Mouse (Mus musculus): ENCODE data around the gene Nudt14.

Nudt14 gene

DNA sequence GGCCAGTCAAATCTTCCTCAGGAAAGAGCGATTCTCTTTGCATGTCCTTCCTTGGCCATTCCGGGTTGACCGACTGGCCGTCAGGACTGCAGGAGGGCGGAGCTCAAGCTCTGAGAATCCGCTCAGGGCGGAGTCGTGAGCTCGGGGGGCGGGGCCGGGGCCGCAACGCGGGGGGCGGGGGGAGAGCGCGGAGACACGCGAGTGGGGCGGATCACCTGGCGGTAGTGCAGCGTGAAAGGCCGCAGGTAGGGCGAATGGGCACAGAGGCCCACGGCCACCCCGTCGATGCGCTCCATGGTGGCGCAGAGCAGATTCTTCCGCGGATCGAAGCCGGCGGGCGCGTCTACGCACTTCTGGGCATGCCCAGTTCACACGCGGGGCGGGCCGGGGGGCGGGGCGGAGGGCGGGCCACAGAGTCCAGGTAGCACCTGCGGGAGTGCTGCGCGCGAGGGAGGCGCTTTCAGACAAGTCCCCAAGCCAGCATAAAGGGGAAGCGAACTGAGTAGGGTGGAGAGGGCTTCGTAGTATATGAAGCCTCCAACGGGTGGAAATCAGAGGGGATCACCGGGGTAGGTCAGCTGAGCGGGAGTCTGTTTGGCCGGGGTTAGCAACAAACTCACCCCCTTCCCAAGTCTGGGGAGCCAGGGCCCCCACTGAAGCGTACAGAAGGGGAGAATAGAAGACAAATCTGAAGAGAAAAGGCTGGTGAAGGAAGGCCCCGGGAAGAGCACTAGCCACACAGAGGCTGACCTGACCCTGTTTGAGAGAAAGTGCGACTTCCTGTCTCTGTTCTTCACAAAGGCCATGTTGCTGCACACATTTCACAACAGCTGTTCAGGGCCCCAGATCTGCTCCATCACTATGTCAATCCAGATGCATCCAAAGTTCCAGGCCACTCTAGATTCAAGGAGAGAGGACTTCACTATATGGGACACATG is at the start of gene Nudt14:
Gene Nudt14 (minus strand): TSS at position 349 of the 938 bp plus-strand sequence.
- DNase-seq = peak; percentile 89 to 92

DNA sequence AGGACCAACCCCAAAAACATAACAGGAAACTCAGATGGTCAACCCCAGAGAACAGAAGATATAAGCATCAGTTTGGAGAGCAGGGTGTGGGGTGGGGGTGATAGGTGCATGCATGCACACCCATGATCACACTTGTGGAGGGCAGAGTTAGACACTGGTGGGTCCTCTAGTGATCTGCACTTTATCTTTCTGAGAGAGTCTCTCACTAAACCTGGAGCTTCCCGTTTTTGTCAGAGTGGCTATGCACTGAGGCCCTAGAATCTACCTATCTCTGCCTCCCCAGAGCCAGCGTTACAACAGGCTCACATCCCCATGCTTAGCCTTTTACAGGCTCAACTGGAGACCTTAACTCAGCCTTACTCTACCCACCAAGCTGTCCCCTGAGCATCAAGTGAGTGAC is 49.5 kb upstream of the Nudt14 start:
- DNase-seq = no peak

DNA sequence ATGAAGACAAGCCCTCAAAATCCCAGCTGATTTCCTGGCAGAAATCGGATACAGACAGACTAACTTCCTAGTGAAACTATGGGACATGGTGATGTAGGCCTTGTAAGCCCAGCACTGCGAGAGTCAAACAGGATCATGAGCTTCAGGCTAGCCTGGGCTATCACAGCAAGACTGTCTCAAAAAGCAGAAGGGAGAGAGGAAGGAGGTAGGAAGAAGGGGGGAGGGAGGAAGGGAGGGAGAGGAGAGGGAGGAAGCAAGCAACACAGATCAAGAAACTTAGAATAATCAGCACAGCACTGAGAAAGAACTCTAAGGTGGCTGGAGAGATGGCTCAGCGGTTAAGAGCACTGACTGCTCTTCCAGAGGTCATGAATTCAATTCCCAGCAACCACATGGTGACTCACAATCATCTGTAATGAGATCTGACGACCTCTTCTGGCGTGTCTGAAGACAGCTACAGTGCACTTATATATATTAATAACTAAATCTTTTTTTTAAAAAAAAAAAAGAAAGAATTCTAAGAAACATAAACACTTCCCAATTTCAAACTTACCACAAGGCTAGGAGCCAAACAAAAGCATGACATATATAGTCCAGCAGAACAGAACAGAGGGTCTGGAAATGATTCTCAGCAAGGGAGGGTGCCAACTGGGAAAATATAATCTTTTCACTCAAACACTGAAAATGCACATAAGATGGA is 48.9 kb upstream of the Nudt14 start:
- DNase-seq = no peak

DNA sequence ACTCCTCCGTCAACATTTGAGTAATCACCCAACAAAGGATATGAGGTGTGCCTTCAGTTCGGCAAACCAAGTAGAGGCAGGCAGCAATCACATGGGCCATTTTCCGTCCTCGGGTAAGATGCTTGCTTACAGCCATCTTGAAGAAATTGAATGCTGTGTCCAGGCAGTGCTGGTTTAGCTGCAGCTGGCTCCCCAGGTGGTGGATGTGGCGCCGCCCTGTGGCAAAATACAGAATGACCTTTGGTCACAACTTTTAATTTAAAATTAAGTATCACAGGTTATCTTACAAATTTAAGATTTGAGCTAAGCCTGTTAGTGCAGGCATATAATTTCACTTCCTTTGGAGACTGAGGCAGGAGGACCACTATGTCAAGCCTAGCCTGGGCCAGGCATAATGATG is 46.0 kb upstream of the Nudt14 start:
- peak; percentile 42 to 53 for DNase-seq

DNA sequence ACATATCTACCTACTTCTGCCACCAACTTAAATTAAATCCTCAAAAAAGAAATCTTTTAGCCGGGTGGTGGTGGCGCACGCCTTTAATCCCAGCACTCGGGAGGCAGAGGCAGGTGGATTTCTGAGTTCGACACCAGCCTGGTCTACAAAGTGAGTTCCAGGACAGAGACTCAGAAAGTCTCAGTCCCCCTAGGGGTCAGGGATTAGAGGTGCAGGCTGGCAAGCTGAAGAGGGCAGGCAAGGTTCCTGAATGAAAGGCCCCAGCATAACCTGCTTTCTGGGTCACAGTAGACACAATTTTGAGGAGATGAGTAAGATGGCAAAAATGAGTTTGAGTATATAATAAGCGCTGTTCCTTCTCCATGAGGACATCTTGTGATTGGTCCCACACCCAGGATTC is 43.4 kb upstream of the Nudt14 start:
- peak in 1 of 2 experiments; percentile 14 for DNase-seq

DNA sequence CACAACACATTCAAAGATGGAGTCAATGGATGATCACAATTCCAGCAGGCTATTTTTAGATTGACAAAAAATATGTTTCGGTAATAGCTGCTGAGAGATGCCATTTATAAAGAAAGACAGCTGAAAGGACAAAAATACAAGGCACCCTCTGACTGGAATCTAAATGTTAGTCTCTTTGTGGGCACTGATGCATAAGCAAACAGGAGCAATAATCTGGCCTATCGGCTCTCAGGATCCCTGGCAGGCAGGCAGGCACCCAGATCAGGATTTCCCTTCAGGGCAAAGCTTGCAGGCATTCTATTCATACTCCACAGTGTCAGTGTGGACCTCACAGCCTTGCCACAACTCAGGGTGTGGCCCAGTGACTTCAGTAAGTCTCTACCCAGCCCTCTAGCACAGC is 40.1 kb upstream of the Nudt14 start:
- peak in 1 of 2 experiments; percentile 15 for DNase-seq

DNA sequence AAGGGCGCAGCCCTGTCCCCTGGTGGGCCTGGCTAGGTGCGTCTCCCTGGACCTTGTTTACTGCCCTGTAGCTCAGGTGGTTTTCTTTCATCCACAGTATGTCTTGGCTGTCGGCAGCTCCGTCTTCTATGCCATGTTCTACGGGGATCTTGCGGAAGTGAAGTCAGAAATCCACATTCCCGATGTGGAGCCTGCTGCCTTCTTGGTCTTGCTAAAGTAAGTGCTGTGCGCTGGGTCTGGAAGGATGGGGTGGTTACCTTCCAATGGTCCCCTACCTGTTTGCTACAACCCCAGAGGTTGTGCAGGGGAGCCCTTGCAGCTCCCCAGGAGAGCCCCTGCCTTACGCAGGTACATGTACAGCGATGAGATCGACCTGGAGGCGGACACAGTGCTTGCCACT is 35.2 kb upstream of the Nudt14 start:
- peak in 1 of 2 experiments; percentile 42 for DNase-seq

DNA sequence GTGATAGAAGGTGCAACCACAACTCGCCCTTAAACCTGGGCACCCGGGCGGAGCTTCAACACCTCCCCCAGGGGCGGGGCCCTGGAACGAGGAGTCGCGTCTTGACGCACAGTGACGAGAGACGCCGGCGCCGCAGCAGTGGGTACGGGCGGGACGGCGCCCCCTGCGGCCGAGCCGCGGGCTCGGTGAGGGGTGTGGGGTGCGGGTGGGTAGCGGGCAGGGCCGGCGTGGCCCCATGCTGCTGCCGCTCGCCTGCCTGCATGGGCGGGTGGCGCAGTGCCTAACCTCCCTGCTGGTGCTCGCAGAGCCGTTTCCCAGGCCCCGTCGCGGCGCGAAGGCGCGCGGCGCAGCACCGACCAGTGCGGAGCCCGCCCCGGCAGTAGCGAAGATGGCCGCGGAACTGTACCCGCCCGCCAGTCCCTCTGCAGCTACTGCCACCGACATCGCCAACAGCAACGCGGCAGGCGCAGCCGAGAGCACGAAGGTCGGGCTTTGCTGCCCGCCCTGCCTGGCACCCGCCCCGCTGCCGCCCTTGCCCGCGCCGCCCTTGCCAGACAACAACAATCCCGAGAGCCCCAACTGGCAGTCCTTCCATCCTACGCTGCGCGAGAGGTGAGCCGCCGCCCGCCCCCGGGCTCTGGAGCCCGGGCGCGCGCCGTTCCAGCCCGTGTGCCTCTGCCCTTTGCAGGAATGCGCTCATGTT is 34.6 kb upstream of the Nudt14 start, which contains the start of gene Btbd6:
Gene Btbd6 (plus strand): TSS at position 112 of the 703 bp plus-strand sequence.
- peak; percentile 95 to 97 for DNase-seq

DNA sequence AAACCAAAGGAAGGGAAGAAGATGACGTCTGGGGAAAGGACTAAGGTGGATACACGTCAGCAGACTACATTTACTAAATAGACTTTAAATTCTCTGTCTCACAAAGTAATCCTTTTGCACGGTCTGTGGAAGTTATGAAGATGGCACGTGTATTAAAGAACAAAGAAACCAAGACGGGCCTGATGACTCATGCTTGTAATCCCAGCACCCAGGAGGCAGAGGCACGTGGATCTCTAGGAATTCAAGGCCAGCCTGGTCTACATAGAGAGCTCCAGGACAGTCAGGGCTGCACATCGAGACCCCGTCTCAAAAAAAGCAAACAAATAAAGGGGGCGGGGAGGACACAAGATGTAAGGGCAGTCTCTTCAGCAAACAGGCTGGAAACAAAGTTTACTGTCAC is 32.8 kb upstream of the Nudt14 start:
- no peak for DNase-seq

DNA sequence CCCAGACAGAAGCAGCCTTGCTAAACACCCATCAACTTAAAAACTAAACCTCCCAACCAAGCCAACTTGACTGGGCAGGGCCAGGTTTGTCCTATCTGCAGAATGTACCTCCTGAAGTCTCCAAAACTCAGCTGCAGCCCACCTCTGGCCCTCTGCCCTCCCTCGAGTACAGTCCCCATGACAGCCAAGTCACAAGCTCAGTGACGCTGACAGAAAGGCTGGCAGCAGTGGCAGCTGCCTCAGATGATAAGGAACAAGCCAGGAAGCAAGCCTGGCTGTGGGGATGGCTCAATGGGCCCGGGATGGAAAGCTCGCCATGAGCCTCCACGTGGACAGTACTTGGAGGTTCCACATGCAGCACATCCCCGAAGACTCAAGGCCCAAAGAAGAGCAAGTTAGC is 27.7 kb upstream of the Nudt14 start:
- peak in 1 of 2 experiments; percentile 15 for DNase-seq

DNA sequence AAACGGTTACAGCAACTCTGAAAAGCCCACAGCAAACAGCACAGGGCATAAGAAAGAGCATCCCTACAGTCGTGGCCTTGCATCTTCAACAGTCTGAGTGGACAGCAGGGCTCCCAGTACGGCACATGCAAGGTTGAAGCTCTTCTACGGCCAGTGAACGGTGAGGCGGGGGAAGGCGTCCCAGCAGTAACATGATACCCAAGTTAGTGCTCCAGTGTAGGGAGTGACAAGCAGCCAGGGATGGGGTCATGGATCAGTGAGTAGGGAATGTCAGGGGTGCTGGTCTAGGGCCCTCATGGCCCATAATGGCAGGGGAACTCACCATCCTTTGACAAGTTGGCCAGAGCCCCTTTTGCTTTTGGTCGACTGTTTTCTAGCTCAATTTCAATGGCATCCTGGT is 27.0 kb upstream of the Nudt14 start:
- DNase-seq = peak in 1 of 2 experiments; percentile 9

DNA sequence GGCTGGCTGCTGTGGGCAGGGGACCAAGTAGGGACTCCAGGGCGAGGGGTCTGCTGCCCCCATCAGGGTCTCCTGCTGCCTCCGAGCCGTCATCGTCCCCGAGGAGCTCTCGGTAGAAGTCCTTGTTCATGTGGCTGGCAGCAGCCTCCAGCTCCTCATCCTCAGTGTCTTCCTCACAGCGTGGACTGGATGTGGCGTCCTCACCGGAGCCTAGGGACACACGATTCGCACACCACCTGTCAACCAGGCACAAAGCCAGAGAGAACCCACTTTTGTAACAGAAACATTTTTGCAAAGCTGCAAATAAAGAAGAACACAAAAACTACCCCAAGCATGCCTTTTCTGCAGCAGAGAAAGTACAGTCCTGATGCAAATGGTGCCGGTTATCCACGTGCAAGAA is 23.9 kb upstream of the Nudt14 start:
- peak in 1 of 2 experiments; percentile 25 for DNase-seq

DNA sequence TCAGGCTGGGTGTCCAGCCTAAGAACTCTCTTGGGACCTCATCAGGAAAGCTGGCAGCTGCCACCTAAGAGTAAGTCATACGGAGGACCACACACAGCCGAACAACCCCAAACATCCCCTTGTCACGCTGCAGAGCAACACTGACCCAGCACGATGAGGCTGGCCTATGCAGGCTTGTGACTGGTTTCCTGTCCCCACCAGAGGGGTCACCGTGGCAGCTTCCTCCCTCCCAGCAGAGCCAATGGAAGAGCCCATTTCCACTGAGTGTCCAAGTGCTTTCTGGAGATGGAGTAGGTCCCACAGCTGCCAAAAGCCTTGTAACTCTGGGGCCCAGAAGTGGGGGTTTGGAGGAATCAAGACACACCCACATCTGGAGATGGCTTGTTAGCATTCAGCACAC is 19.9 kb upstream of the Nudt14 start:
- DNase-seq = peak; percentile 28 to 53

DNA sequence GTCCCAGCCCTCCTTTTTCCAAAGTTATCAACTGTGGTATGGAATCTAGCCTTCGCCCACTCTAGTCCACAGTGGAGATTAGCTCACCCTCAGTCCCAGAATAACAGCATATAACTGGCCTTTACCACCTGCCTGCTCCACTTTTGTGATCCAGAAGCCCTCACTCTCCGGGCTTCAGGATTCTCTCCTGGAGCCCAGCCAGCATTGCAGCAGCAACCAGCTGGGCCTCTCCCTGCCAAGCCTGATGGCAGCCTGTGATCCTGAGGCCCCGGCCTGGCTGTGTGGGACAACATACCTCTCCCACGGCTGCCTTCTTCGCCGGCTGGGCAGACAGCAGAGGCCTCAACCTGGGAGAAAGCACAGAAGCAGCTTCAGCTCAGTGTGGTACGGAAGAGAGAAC is 19.5 kb upstream of the Nudt14 start:
- DNase-seq = peak in 1 of 2 experiments; percentile 44

DNA sequence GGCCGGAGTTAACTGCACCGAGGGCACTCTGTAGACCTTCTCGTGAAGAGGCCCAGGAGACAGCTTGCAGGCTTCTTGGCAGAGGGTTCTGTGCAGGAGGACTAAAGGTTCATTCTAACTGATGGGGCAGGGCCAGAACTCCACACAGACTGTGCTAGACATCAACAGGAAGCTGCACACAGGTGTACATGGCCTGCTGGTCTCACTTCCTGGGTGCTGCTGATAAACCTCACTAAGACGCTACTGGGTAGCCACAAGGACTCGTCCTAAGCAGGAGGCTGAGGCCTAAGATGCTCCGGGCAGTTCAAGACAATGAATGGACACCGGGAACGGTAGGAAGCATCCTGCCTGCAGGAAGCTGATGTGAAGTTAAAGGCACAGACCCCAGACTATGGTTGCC is 17.5 kb upstream of the Nudt14 start:
- DNase-seq = no peak

DNA sequence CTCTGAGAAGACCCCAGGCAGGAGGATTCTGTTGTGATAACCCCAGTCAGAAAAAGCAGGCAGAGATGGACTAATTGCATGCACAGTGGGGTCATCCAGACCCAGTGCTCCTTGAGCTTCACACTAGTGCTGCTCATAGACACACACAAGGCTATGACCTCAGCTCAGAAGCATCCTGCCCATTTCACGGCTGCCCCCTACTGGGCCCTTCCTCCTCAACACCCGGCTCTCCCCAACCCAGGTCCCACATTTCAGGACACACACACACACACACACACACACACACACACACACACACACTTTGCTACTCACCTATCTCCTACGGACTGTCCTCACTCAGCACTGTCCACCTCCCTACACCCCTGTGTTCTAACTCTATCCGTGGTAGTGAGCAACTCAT is 16.4 kb upstream of the Nudt14 start:
- peak; percentile 54 to 58 for DNase-seq

DNA sequence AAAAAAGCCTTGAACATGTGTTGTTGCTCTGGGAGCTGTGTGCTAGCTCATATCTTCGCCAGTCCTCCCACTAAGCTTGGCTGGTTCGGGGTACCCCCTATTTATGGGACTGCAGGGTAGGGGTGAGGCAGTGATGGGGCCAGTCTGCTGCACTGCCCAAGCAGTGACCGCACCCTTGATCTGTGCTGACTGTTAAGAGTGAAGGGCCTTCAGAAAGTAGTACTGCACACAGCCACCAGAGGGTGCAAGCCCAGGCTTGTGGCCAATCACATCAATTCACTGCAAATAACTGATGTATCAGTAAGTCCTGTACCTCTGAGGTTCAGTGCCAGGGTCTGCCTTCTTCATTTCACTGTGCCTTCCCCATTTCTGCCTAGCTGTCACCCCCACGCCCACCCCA is 13.9 kb upstream of the Nudt14 start:
- DNase-seq = peak; percentile 80 to 87

DNA sequence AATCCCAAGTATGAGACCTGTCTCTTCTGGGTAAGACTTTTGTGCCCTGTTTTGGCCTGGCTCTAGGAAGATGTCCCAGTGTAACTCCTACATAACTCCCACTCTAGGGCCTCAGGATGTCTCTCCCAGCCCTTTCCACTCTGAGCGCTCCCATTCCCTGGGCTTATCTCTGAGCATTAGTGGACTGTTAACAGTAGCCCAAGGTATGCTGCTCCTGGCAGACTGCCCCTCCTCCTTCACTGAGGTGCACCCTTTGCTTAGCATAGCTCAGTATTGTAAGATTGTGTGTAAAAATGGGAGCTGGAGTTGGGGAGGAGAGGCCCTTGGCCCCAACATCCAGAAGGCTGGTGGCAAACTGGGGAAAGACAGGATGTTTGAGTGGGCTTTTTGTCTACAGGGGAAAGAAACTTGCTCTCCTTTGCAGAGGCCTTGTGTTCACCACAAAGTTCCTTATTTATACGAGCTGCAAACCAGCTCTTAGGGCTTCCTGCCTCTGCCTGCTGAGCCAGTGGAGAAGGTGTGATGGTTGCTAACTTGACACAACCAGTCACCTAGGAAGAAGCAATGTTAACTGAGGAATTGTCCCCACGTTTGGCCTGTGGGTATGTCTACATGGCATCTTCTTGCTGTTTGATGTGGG is 11.1 kb upstream of the Nudt14 start:
- peak in 1 of 2 experiments; percentile 29 for DNase-seq

DNA sequence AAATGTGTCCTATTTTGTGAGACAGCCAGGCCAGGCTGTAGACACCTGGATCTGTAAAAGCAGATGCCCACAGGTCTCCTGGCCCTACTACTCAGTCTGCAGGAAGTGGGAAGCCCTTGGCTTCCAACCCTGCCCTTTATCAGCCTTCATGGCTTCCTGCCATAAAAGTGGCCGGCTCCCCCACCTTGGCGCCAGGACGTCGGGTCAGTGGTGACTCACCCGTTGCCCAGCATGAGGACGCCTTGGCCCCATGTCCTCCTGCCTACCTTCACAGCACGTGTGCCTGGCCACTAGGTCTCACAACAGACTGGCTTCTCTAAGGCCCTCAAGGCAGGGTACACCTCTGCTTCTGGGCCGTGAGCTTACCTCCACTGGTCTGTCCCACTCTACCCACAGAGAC is 10.5 kb upstream of the Nudt14 start:
- peak; percentile 49 to 80 for DNase-seq

DNA sequence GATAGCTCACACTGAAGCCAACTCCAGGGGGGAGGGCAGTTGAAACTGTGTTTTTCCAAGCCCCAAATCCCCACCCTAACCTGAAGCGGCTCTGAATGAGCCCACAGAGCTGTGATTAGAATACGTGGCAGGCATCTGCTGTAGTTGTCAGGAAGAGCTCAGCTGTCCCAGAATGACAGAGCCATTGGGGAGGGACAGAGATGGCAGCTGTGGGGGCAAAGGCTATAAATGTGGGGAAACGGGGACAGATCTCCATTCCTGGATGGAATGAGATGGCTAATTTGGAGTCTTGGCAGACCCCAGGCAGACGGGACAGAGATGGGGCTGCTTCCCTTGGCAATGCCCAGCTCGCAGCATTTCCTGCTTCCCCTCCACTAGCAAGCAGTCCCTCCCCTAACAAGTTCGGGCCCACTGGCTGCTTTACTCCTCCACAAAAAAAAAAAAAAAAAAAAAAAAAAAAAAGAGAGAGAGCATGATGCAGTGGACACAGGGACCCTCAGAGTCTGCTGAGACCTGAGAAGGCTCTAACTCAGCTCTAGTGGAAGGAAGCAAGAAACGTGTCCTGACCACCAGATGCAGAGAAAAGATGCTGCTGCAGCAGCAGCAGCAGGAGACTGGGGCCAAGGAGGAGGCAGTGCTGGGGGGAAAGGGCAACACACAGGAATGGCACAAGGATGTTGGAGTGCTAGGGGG is 9.4 kb upstream of the Nudt14 start:
- peak in 1 of 2 experiments; percentile 37 for DNase-seq

DNA sequence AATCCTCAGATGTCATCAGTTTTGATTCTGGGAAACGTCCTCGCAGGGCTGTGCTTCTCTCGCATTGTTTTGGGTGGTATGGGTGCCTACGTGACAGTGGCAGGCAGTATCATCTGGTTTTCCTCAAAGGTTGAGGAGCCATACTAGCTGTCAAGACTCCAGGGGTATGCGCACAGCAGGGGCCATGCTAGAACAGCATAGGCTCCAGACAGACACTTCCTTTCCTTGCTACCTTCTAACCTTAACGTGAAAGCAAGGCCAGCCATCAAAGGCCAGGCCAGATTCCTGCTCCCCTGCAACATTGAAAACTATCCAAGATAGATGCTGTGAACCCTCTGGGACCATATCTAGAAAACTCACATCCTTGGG is 8.8 kb upstream of the Nudt14 start:
- no peak for DNase-seq
